Mouse (Mus musculus) ES-Bruce4 (cell line): ENCODE measurements around the gene Slc18b1. TPM values are rescaled to one million over a fixed set of nuclear protein-coding genes. Genes with fewer than 3 reads are reported as not detected.
"Not testable (repeated sequence)": the region's sequence is repeated elsewhere in the genome, so short reads cannot be mapped to it uniquely, and the experiment has no call there.

Source experiments
- H3K27ac ChIP-seq: 2 replicates; pipeline ENCODE4 v1.5.1; 2012; ENCODE audit warnings: low read length, inconsistent platforms; ENCODE audit not compliant: insufficient read depth
- H3K27me3 ChIP-seq: 2 replicates; pipeline ENCODE4 v1.6.1; 2012; ENCODE audit warnings: mild to moderate bottlenecking, low read length, inconsistent platforms; ENCODE audit not compliant: control insufficient read depth, poor library complexity, insufficient read depth, severe bottlenecking
- H3K36me3 ChIP-seq: 2 replicates; pipeline ENCODE4 v1.6.1; 2012; ENCODE audit warnings: inconsistent platforms, mild to moderate bottlenecking, low read length, moderate library complexity; ENCODE audit not compliant: control insufficient read depth, poor library complexity, insufficient read depth, severe bottlenecking
- H3K4me1 ChIP-seq: one replicate; pipeline ENCODE4 v1.8.1; 2011; ENCODE audit warnings: low read length; ENCODE audit not compliant: control insufficient read depth, insufficient read depth
- H3K4me3 ChIP-seq: 2 replicates; pipeline ENCODE4 v1.5.1; 2011; ENCODE audit warnings: low read depth, mild to moderate bottlenecking, low read length
- H3K9ac ChIP-seq: 2 replicates; pipeline ENCODE4 v1.6.1; 2012; ENCODE audit warnings: low read depth, mild to moderate bottlenecking, inconsistent platforms; ENCODE audit not compliant: poor library complexity, severe bottlenecking
- H3K9me3 ChIP-seq: replicated peaks from 2 replicates; pipeline ENCODE4 v1.6.1; 2012; ENCODE audit warnings: mild to moderate bottlenecking, low read length, inconsistent platforms; ENCODE audit not compliant: control insufficient read depth, poor library complexity, insufficient read depth, severe bottlenecking
- CTCF ChIP-seq: IDR thresholded peaks from one replicate; pipeline ENCODE4 v1.8.1; 2011; ENCODE audit warnings: low read depth, low read length
- EP300 ChIP-seq: IDR thresholded peaks from 2 replicates; pipeline ENCODE4 v1.6.1; 2011; ENCODE audit warnings: low read depth, low read length; ENCODE audit not compliant: insufficient read depth
- POLR2A ChIP-seq: IDR thresholded peaks from one replicate; pipeline ENCODE4 v1.8.1; 2011; ENCODE audit warnings: low read length; ENCODE audit not compliant: insufficient read depth
- polyA plus RNA-seq: library from polyadenylated mRNA; stranded (reverse); fragments of >200 nt; gene quantifications from 2 replicates; pipeline ENCODE4 v1.2.4, GENCODE M21; 2011; ENCODE audit warnings: low read depth; ENCODE audit not compliant: missing spikeins, insufficient read depth, insufficient read length

The Slc18b1 gene
- polyA plus RNA-seq, 1 experiment: 2.9 TPM

GRCm38 (mm10) chr10:23782855-23783492 lies 13.8 kb upstream of the Slc18b1 start:
- Histone ChIP-seq H3K36me3 (peaks cover 44% of the 10 kb centered on the region), H3K9me3 (no peaks in the 10 kb centered on the region), H3K27me3 (no peaks in the 10 kb centered on the region), H3K9ac (0 out of 2 replicates have a peak overlapping the region, but pooled peaks have one; percentile 6), H3K4me3 (no peak overlapping the region), H3K27ac (peak overlapping the region; percentile 81), H3K4me1 (no peaks in the 10 kb centered on the region)
- TF ChIP-seq POLR2A (no peak), CTCF (no peak), EP300 (no peak)

GRCm38 (mm10) chr10:23783493-23783884 lies 13.3 kb upstream of the Slc18b1 start:
- no peak overlapping the region for H3K4me3 ChIP-seq
- peaks cover 44% of the 10 kb centered on the region for H3K36me3 ChIP-seq
- no peaks in the 10 kb centered on the region for H3K27me3 ChIP-seq
- peak overlapping the region; percentile 81 for H3K27ac ChIP-seq
- TF ChIP-seq EP300 (no peak), CTCF (no peak), POLR2A (no peak)
- H3K9me3 ChIP-seq: no peaks in the 10 kb centered on the region
- no peaks in the 10 kb centered on the region for H3K4me1 ChIP-seq
- H3K9ac ChIP-seq: 0 out of 2 replicates have a peak overlapping the region, but pooled peaks have one; percentile 6

GRCm38 (mm10) chr10:23784121-23784520 lies 12.7 kb upstream of the Slc18b1 start:
- Histone ChIP-seq H3K4me3 (no peak overlapping the region), H3K9ac (peak overlapping the region; percentile 94), H3K27me3 (no peaks in the 10 kb centered on the region), H3K9me3 (no peaks in the 10 kb centered on the region), H3K4me1 (no peaks in the 10 kb centered on the region), H3K36me3 (peaks cover 44% of the 10 kb centered on the region), H3K27ac (peak overlapping the region; percentile 17; the same call in 1 of the 2 replicates)
- TF ChIP-seq CTCF (no peak), EP300 (no peak), POLR2A (no peak)

GRCm38 (mm10) chr10:23785599-23785998 lies 11.2 kb upstream of the Slc18b1 start:
- H3K4me1 ChIP-seq, H3K27me3 ChIP-seq, H3K9me3 ChIP-seq: not testable (repeated sequence)
- peak overlapping the region; percentile 94 for H3K9ac ChIP-seq
- peak overlapping the region; percentile 85 for H3K27ac ChIP-seq
- H3K4me3 ChIP-seq: peak overlapping the region; percentile 100
- H3K36me3 ChIP-seq: peaks cover 44% of the 10 kb centered on the region

- Histone ChIP-seq H3K27me3 (no peaks in the 10 kb centered on the region), H3K4me3 (peak overlapping the region; percentile 100), H3K4me1 (no peaks in the 10 kb centered on the region), H3K27ac (peak overlapping the region; percentile 85), H3K9me3 (no peaks in the 10 kb centered on the region), H3K9ac (peak overlapping the region; percentile 94), H3K36me3 (peaks cover 44% of the 10 kb centered on the region)
- TF ChIP-seq CTCF: no peak
- no peak for TF ChIP-seq POLR2A
- TF ChIP-seq EP300: no peak
Measured at GRCm38 (mm10) chr10:23786040-23786439, 10.7 kb upstream of the Slc18b1 start.

- Histone ChIP-seq H3K9ac (peak overlapping the region; percentile 94), H3K4me3 (peak overlapping the region; percentile 100), H3K27ac (peak overlapping the region; percentile 85), H3K36me3 (peaks cover 44% of the 10 kb centered on the region)
- H3K9me3 ChIP-seq, H3K4me1 ChIP-seq, H3K27me3 ChIP-seq: not testable (repeated sequence)
- peak; percentile 16 for TF ChIP-seq POLR2A
Measured at GRCm38 (mm10) chr10:23786631-23787038, 10.2 kb upstream of the Slc18b1 start.
